Mouse (Mus musculus): ENCODE results near the gene Tnp2. TPM values are rescaled to one million over a fixed set of nuclear protein-coding genes. Genes with fewer than 3 reads are reported as not detected.

Gene Tnp2
- polyA plus RNA-seq, 1 experiment from 2014 or later: not detected

- H3K27me3 ChIP-seq (ENCODE audit: insufficient read depth, low read length): no peaks in the 10 kb centered on the region
- 82% methylated on average over 8 of the region's 8 CpGs for WGBS
- no peak overlapping the region for H3K4me2 ChIP-seq (ENCODE audit: low read length)
- TF ChIP-seq CTCF (IDR thresholded peaks at IDR 0.05; ENCODE audit: low read depth): no peak
- H3K4me3 ChIP-seq (replicated peaks; ENCODE audit: low read depth, low read length): no peak overlapping the region
- no peak overlapping the region for H3K27ac ChIP-seq
- ATAC-seq (replicated peaks; ENCODE audit: low FRiP score, low read depth): no peak
- DNase-seq (ENCODE audit: low spot score): no peak
- H3K9me3 ChIP-seq (replicated peaks; ENCODE audit: low read length): no peaks in the 10 kb centered on the region
- H3K9ac ChIP-seq (ENCODE audit: low read depth, low read length): no peak overlapping the region
- no peaks in the 10 kb centered on the region for H3K36me3 ChIP-seq (ENCODE audit: insufficient read depth, low read length)
- H3K4me1 ChIP-seq (replicated peaks; ENCODE audit: insufficient read depth, low read length): no peaks in the 10 kb centered on the region
Measured at GRCm38 (mm10) chr16:10773543-10773942, 14.9 kb downstream of the Tnp2 start.

GRCm38 (mm10) chr16:10771769-10772510 is 16.5 kb downstream of the Tnp2 start:
- WGBS: 71% methylated on average over 19 of the region's 19 CpGs

GRCm38 (mm10) chr16:10770531-10771325 is 17.7 kb downstream of the Tnp2 start:
- ATAC-seq (replicated peaks; ENCODE audit: low FRiP score, low read depth) (no peak), DNase-seq (ENCODE audit: low spot score) (peak; percentile 53)
- WGBS: 38% methylated on average over 4 of the region's 4 CpGs
- no peak overlapping the region for H3K4me2 ChIP-seq (ENCODE audit: low read length)
- no peaks in the 10 kb centered on the region for H3K4me1 ChIP-seq (replicated peaks; ENCODE audit: insufficient read depth, low read length)
- no peaks in the 10 kb centered on the region for H3K27me3 ChIP-seq (ENCODE audit: insufficient read depth, low read length)
- no peaks in the 10 kb centered on the region for H3K9me3 ChIP-seq (replicated peaks; ENCODE audit: low read length)
- no peaks in the 10 kb centered on the region for H3K36me3 ChIP-seq (ENCODE audit: insufficient read depth, low read length)
- TF ChIP-seq CTCF (IDR thresholded peaks at IDR 0.05; ENCODE audit: low read depth): no peak
- H3K4me3 ChIP-seq (replicated peaks; ENCODE audit: low read depth, low read length): no peak overlapping the region
- H3K9ac ChIP-seq (ENCODE audit: low read depth, low read length): no peak overlapping the region
- no peak overlapping the region for H3K27ac ChIP-seq

More at GRCm38 (mm10) chr16:10771769-10772510, 16.5 kb downstream of the Tnp2 start:
- DNase-seq (ENCODE audit: low spot score): no peak
- no peaks in the 10 kb centered on the region for H3K4me1 ChIP-seq (replicated peaks; ENCODE audit: insufficient read depth, low read length)
- no peak for TF ChIP-seq CTCF (IDR thresholded peaks at IDR 0.05; ENCODE audit: low read depth)
- no peak overlapping the region for H3K27ac ChIP-seq
- no peak overlapping the region for H3K4me2 ChIP-seq (ENCODE audit: low read length)
- H3K9me3 ChIP-seq (replicated peaks; ENCODE audit: low read length): no peaks in the 10 kb centered on the region
- no peak for ATAC-seq (replicated peaks; ENCODE audit: low FRiP score, low read depth)
- no peak overlapping the region for H3K9ac ChIP-seq (ENCODE audit: low read depth, low read length)
- no peaks in the 10 kb centered on the region for H3K36me3 ChIP-seq (ENCODE audit: insufficient read depth, low read length)
- H3K27me3 ChIP-seq (ENCODE audit: insufficient read depth, low read length): no peaks in the 10 kb centered on the region
- no peak overlapping the region for H3K4me3 ChIP-seq (replicated peaks; ENCODE audit: low read depth, low read length)

GRCm38 (mm10) chr16:10769661-10770060 is 18.8 kb downstream of the Tnp2 start:
- no peaks in the 10 kb centered on the region for H3K36me3 ChIP-seq (ENCODE audit: insufficient read depth, low read length)
- no peak for TF ChIP-seq CTCF (IDR thresholded peaks at IDR 0.05; ENCODE audit: low read depth)
- H3K9me3 ChIP-seq (replicated peaks; ENCODE audit: low read length): no peaks in the 10 kb centered on the region
- no peaks in the 10 kb centered on the region for H3K27me3 ChIP-seq (ENCODE audit: insufficient read depth, low read length)
- no peak for DNase-seq (ENCODE audit: low spot score)
- H3K4me2 ChIP-seq (ENCODE audit: low read length): no peak overlapping the region
- no peaks in the 10 kb centered on the region for H3K4me1 ChIP-seq (replicated peaks; ENCODE audit: insufficient read depth, low read length)
- no peak for ATAC-seq (replicated peaks; ENCODE audit: low FRiP score, low read depth)
- H3K9ac ChIP-seq (ENCODE audit: low read depth, low read length): no peak overlapping the region
- H3K4me3 ChIP-seq (replicated peaks; ENCODE audit: low read depth, low read length): no peak overlapping the region
- no peak overlapping the region for H3K27ac ChIP-seq
- 54% methylated on average over 2 of the region's 2 CpGs for WGBS

GRCm38 (mm10) chr16:10768821-10769220 is 19.6 kb downstream of the Tnp2 start:
- H3K9me3 ChIP-seq (replicated peaks; ENCODE audit: low read length): no peaks in the 10 kb centered on the region
- 25% methylated on average over 9 of the region's 9 CpGs for whole genome bisulfite sequencing
- no peaks in the 10 kb centered on the region for H3K27me3 ChIP-seq (ENCODE audit: insufficient read depth, low read length)
- H3K36me3 ChIP-seq (ENCODE audit: insufficient read depth, low read length): no peaks in the 10 kb centered on the region
- H3K9ac ChIP-seq (ENCODE audit: low read depth, low read length): no peak overlapping the region
- no peak overlapping the region for H3K4me3 ChIP-seq (replicated peaks; ENCODE audit: low read depth, low read length)
- no peak overlapping the region for H3K4me2 ChIP-seq (ENCODE audit: low read length)
- DNase-seq (ENCODE audit: low spot score): no peak
- H3K27ac ChIP-seq: no peak overlapping the region
- no peak for TF ChIP-seq CTCF (IDR thresholded peaks at IDR 0.05; ENCODE audit: low read depth)
- no peaks in the 10 kb centered on the region for H3K4me1 ChIP-seq (replicated peaks; ENCODE audit: insufficient read depth, low read length)
- ATAC-seq (replicated peaks; ENCODE audit: low FRiP score, low read depth): no peak

GRCm38 (mm10) chr16:10767158-10767557 is 21.3 kb downstream of the Tnp2 start:
- H3K9ac ChIP-seq (ENCODE audit: low read depth, low read length): no peak overlapping the region
- 40% methylated on average over 4 of the region's 4 CpGs for WGBS
- peak; percentile 83 for TF ChIP-seq CTCF (IDR thresholded peaks at IDR 0.05; ENCODE audit: low read depth)
- no peaks in the 10 kb centered on the region for H3K9me3 ChIP-seq (replicated peaks; ENCODE audit: low read length)
- peak; percentile 40; the same call in 1 of the 2 replicates for ATAC-seq (replicated peaks; ENCODE audit: low FRiP score, low read depth)
- no peaks in the 10 kb centered on the region for H3K36me3 ChIP-seq (ENCODE audit: insufficient read depth, low read length)
- H3K4me1 ChIP-seq (replicated peaks; ENCODE audit: insufficient read depth, low read length): no peaks in the 10 kb centered on the region
- no peaks in the 10 kb centered on the region for H3K27me3 ChIP-seq (ENCODE audit: insufficient read depth, low read length)
- peak; percentile 78 for DNase-seq (ENCODE audit: low spot score)
- H3K4me3 ChIP-seq (replicated peaks; ENCODE audit: low read depth, low read length): no peak overlapping the region
- H3K27ac ChIP-seq: no peak overlapping the region
- H3K4me2 ChIP-seq (ENCODE audit: low read length): no peak overlapping the region
